Mouse (Mus musculus) cerebellum, adult (tissue): ENCODE results near the gene Gpr50.

Experiments
- ATAC-seq: cut with Nextera tagmentation; 2 replicates; pipeline ENCODE4 v1.9.2; 2017; ENCODE audit warnings: mild to moderate bottlenecking, moderate library complexity, mixed read lengths; ENCODE audit not compliant: insufficient number of reproducible peaks, low FRiP score, low TSS enrichment

Gpr50 gene

GRCm38 (mm10) chrX:71663374-71663773, at the start of gene Gpr50:
TSS of gene Gpr50 (plus strand) at chrX:71663667.
- no peak for ATAC-seq

- ATAC-seq: no peak
Observed at GRCm38 (mm10) chrX:71622286-71622685, 41.2 kb upstream of the Gpr50 start.

- no peak for ATAC-seq
Observed at GRCm38 (mm10) chrX:71623843-71624242, 39.6 kb upstream of the Gpr50 start.

- ATAC-seq: no peak
Observed at GRCm38 (mm10) chrX:71628306-71628705, 35.2 kb upstream of the Gpr50 start.

GRCm38 (mm10) chrX:71630709-71631108, 32.8 kb upstream of the Gpr50 start:
- no peak for ATAC-seq

GRCm38 (mm10) chrX:71631130-71631529, 32.3 kb upstream of the Gpr50 start:
- no peak for ATAC-seq

- ATAC-seq: peak; percentile 58; the same call in 1 of the 2 replicates
Observed at GRCm38 (mm10) chrX:71647958-71648357, 15.5 kb upstream of the Gpr50 start.

- ATAC-seq: no peak
Observed at GRCm38 (mm10) chrX:71648434-71648833, 15.0 kb upstream of the Gpr50 start.

GRCm38 (mm10) chrX:71648848-71649454, 14.5 kb upstream of the Gpr50 start:
- peak; percentile 66 for ATAC-seq

GRCm38 (mm10) chrX:71649993-71650392, 13.5 kb upstream of the Gpr50 start:
- no peak for ATAC-seq

- ATAC-seq: no peak
Observed at GRCm38 (mm10) chrX:71661794-71662193, 1.7 kb upstream of the Gpr50 start.

- no peak for ATAC-seq
Observed at GRCm38 (mm10) chrX:71663871-71664687, 612 bp downstream of the Gpr50 start.

GRCm38 (mm10) chrX:71664688-71665026, 1.2 kb downstream of the Gpr50 start:
- ATAC-seq: no peak

- no peak for ATAC-seq
Observed at GRCm38 (mm10) chrX:71670254-71670653, 6.8 kb downstream of the Gpr50 start.

GRCm38 (mm10) chrX:71700817-71701469, 37.5 kb downstream of the Gpr50 start:
- ATAC-seq: no peak
